ENCODE assay signal across 19 mouse cellular contexts in genomic region chr19:28375746-28376145, GRCm38 (mm10).
DNase-seq lines count a peak whose midpoint lies in the region; ATAC-seq and TF ChIP-seq lines count a peak whose summit lies in the region.
"Had no signal": no experiment of that assay in that cellular context is flagged by ENCODE, and none has a peak within 500 bp of the region (broad histone marks: within the 10 kb centered on the region; RNA-seq: fewer than 3 reads in every experiment).

No protein-coding gene starts in this region.

- DNase-seq in forebrain, postnatal 0 days: no peak
- DNase-seq in forebrain, embryonic 14.5 days (ENCODE audit: low spot score): no peak
- peak; percentile 82 for DNase-seq in kidney, adult 2 months
- no peak for DNase-seq in kidney, adult 18-20 months
- DNase-seq in lung, postnatal 36 days: peak; percentile 9
- DNase-seq in lung, postnatal 25 days (ENCODE audit: low spot score): no peak
- DNase-seq in skeletal muscle tissue, adult 2 months (ENCODE audit: low read depth, low spot score): peak; percentile 19
- no peak for DNase-seq in spleen, adult 12 weeks (ENCODE audit: low spot score)
- DNase-seq: embryo, embryonic 11 days; midbrain, embryonic 14.5 days; spleen, adult 18-20 months; thymus, adult 2 months had no signal

- H3K9ac ChIP-seq in forebrain, postnatal 0 days: no peak overlapping the region
- H3K9ac ChIP-seq in forebrain, embryonic 14.5 days (ENCODE audit: low read length): no peak overlapping the region
- H3K9ac ChIP-seq: heart, embryonic 15.5 days had no signal

- H3K4me1 ChIP-seq in forebrain, postnatal 0 days (ENCODE audit: insufficient read depth): peaks cover 7% of the 10 kb centered on the region
- peaks cover 17% of the 10 kb centered on the region for H3K4me1 ChIP-seq in forebrain, embryonic 14.5 days (ENCODE audit: control insufficient read depth, insufficient read depth, low read length)
- H3K4me1 ChIP-seq in kidney, adult 2 months (ENCODE audit: control insufficient read depth, insufficient read depth, low read length): peaks cover 34% of the 10 kb centered on the region
- H3K4me1 ChIP-seq: heart, embryonic 15.5 days had no signal

- H3K9me3 ChIP-seq in forebrain, postnatal 0 days (ENCODE audit: low read length): no peaks in the 10 kb centered on the region
- no peaks in the 10 kb centered on the region for H3K9me3 ChIP-seq in forebrain, embryonic 14.5 days (replicated peaks; ENCODE audit: control insufficient read depth, low read length)
- H3K9me3 ChIP-seq: heart, embryonic 15.5 days; hindbrain, embryonic 10.5 days had no signal

- H3K27ac ChIP-seq in forebrain, postnatal 0 days (ENCODE audit: low read depth, low read length): 0 out of 2 replicates have a peak overlapping the region, but pooled peaks have one; percentile 50
- no peak overlapping the region for H3K27ac ChIP-seq in forebrain, embryonic 14.5 days (ENCODE audit: low read depth, low read length)
- peak overlapping the region; percentile 80 for H3K27ac ChIP-seq in kidney, adult 2 months (ENCODE audit: insufficient read depth, low read depth, low read length)
- H3K27ac ChIP-seq: heart, embryonic 15.5 days; hindbrain, embryonic 10.5 days had no signal

- no peak overlapping the region for H3K4me2 ChIP-seq in forebrain, postnatal 0 days (ENCODE audit: low read depth)
- no peak overlapping the region for H3K4me2 ChIP-seq in forebrain, embryonic 14.5 days (ENCODE audit: low read length)
- H3K4me2 ChIP-seq: heart, embryonic 15.5 days had no signal

- ATAC-seq in forebrain, postnatal 0 days: no peak
- no peak for ATAC-seq in forebrain, embryonic 14.5 days
- ATAC-seq: activated CD4-positive, CD25-positive, alpha-beta regulatory T cell, adult 4 months; forebrain, embryonic 16.5 days; inflammation-experienced regulatory T-cells, adult 6 months had no signal

- no peak for TF ChIP-seq POLR2A in kidney, adult 2 months (IDR thresholded peaks at IDR 0.05; ENCODE audit: low read depth, low read length)

- H3K36me3 ChIP-seq in forebrain, postnatal 0 days (ENCODE audit: insufficient read depth): no peaks in the 10 kb centered on the region
- no peaks in the 10 kb centered on the region for H3K36me3 ChIP-seq in forebrain, embryonic 14.5 days (ENCODE audit: control insufficient read depth, insufficient read depth, low read length)
- no peaks in the 10 kb centered on the region for H3K36me3 ChIP-seq in kidney, adult 2 months (ENCODE audit: control insufficient read depth, insufficient read depth, low read length)
- H3K36me3 ChIP-seq: heart, embryonic 15.5 days; hindbrain, embryonic 10.5 days had no signal

- 81% methylated on average over 2 of the region's 2 CpGs for WGBS in forebrain, postnatal 0 days
- 87% methylated on average over 2 of the region's 2 CpGs for WGBS in forebrain, embryonic 14.5 days
- 52% methylated on average over 2 of the region's 2 CpGs for WGBS in kidney, adult 2 months

- no peak for TF ChIP-seq CTCF in forebrain, postnatal 0 days (IDR thresholded peaks at IDR 0.05; ENCODE audit: low read depth)
- no peak for TF ChIP-seq CTCF in kidney, adult 2 months (conservative IDR thresholded peaks at IDR 0.05; ENCODE audit: insufficient read depth, insufficient read length, low read depth, low read length)

- no peaks in the 10 kb centered on the region for H3K27me3 ChIP-seq in forebrain, postnatal 0 days (ENCODE audit: insufficient read depth, low read length)
- no peaks in the 10 kb centered on the region; the same call in 1 of the 2 replicates for H3K27me3 ChIP-seq in forebrain, embryonic 14.5 days (replicated peaks; ENCODE audit: control insufficient read depth, insufficient read depth, low read length)
- H3K27me3 ChIP-seq in kidney, adult 2 months (replicated peaks; ENCODE audit: control insufficient read depth, insufficient read depth, low read length): no peaks in the 10 kb centered on the region
- H3K27me3 ChIP-seq: heart, embryonic 15.5 days; Patski had no signal

- no peak overlapping the region for H3K4me3 ChIP-seq in forebrain, postnatal 0 days (ENCODE audit: low read depth, low read length)
- H3K4me3 ChIP-seq in forebrain, embryonic 14.5 days (ENCODE audit: low read depth, low read length): no peak overlapping the region
- H3K4me3 ChIP-seq in kidney, adult 2 months (ENCODE audit: insufficient read depth, low read depth, low read length): no peak overlapping the region
- H3K4me3 ChIP-seq: erythroblast, embryonic 14.5 days; heart, embryonic 15.5 days; hindbrain, embryonic 10.5 days had no signal

Comparison
In these comparisons a context has a peak if more than half of its experiments do, and no peak if none do; other contexts are left out.
1. DNase-seq: peak in kidney, adult 2 months (single experiment), lung, postnatal 36 days (single experiment) and skeletal muscle tissue, adult 2 months (single experiment); none in forebrain, postnatal 0 days (single experiment), forebrain, embryonic 14.5 days (single experiment), kidney, adult 18-20 months (single experiment), lung, postnatal 25 days (single experiment) and spleen, adult 12 weeks (single experiment).